Mouse (Mus musculus) neural tube, embryonic 11.5 days (tissue): ENCODE results near the gene Olfr461. TPM values are rescaled to one million over a fixed set of nuclear protein-coding genes. Genes with fewer than 3 reads are reported as not detected.
"Not testable (repeated sequence)": the region's sequence is repeated elsewhere in the genome, so short reads cannot be mapped to it uniquely, and the experiment has no call there.

Source experiments
- ATAC-seq: fragments of 200-750 bp; cut with Nextera tagmentation; 2 replicates; pipeline ENCODE4 v1.8.0; 2017; ENCODE audit warnings: moderate number of reproducible peaks, mild to moderate bottlenecking, moderate TSS enrichment, moderate library complexity; ENCODE audit not compliant: insufficient read depth, low FRiP score, low TSS enrichment
- DNase-seq: peaks from one replicate; pipeline ENCODE4 v3.0.0-alpha.2; 2015; ENCODE audit warnings: low spot score
- H3K27ac ChIP-seq: fragments of 300-500 bp; sonication (generic); 2 replicates; pipeline ENCODE4 v1.5.1; 2014; ENCODE audit warnings: low read depth, mild to moderate bottlenecking, low read length
- H3K27me3 ChIP-seq: fragments of 300-500 bp; sonication (generic); 2 replicates; pipeline ENCODE4 v1.6.1; 2014; ENCODE audit warnings: mild to moderate bottlenecking, low read length, mixed read lengths; ENCODE audit not compliant: control insufficient read depth, insufficient read depth
- H3K36me3 ChIP-seq: fragments of 300-500 bp; sonication (generic); 2 replicates; pipeline ENCODE4 v1.6.1; 2014; ENCODE audit warnings: mild to moderate bottlenecking, low read length, moderate library complexity, mixed read lengths; ENCODE audit not compliant: control insufficient read depth, insufficient read depth
- H3K4me1 ChIP-seq: fragments of 300-500 bp; sonication (generic); 2 replicates; pipeline ENCODE4 v1.6.1; 2014; ENCODE audit warnings: low read length, mixed read lengths; ENCODE audit not compliant: control insufficient read depth, insufficient read depth
- H3K4me2 ChIP-seq: fragments of 300-500 bp; sonication (generic); 2 replicates; pipeline ENCODE4 v1.6.1; 2014; ENCODE audit warnings: low read depth, mild to moderate bottlenecking, moderate library complexity
- H3K4me3 ChIP-seq: fragments of 300-500 bp; sonication (generic); 2 replicates; pipeline ENCODE4 v1.5.1; 2014; ENCODE audit warnings: low read depth, low read length
- H3K9ac ChIP-seq: fragments of 300-500 bp; sonication (generic); 2 replicates; pipeline ENCODE4 v1.6.1; 2014; ENCODE audit warnings: mild to moderate bottlenecking, low read length
- H3K9me3 ChIP-seq: fragments of 300-500 bp; sonication (generic); 2 replicates; pipeline ENCODE4 v1.6.1; 2016; ENCODE audit warnings: low read length; ENCODE audit not compliant: control insufficient read depth
- WGBS: fragments of 180-500 bp; shearing (Covaris S2); extraction: QIAGEN DNeasy Blood & Tissue Kit; methylation state at CpG from one replicate; pipeline ENCODE4 v1.1.7; 2014; 5-methylcytosine and 5-hydroxymethylcytosine counted together
- polyA plus RNA-seq: library from polyadenylated mRNA; unstranded; fragments of >200 nt; fragmentation: Nextera tagmentation; extraction: Ambion mirVana; gene quantifications from 2 replicates; pipeline ENCODE4 v1.2.1, GENCODE M21; 2014

Olfr461 gene
- not detected in 2 replicates for polyA plus RNA-seq

DNA sequence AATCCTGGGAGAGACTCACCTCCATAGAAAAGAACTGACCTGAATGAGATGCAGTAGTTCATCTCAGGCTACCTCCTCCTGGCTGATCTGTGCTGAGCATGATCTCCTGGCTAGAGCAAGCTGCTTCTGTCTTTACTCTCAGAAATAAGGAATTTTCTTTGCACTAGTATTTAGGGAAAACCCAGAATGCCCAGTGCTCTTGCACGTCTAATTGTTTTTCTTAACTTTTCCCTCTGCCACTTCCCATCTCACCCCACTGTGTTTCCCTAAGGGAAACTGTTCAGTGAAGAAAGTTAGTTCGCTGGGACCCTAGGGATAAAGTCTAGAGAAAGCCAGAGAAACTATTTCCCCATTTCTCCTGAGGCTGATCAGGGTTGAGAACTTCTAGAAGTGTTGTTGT lies at the start of gene Olfr461:
Gene Olfr461, minus strand, starts transcription at position 101 of the 400 bp plus-strand sequence.
- Histone ChIP-seq H3K36me3 (no peaks in the 10 kb centered on the region), H3K4me2 (no peak within 1 kb of the TSS), H3K27ac (no peak within 1 kb of the TSS), H3K9me3 (no peaks in the 10 kb centered on the region), H3K27me3 (no peaks in the 10 kb centered on the region), H3K9ac (no peak within 1 kb of the TSS), H3K4me3 (no peak within 1 kb of the TSS), H3K4me1 (no peaks in the 10 kb centered on the region)
- ATAC-seq (no peak), DNase-seq (no peak)
- WGBS = 84% methylated on average over 2 of the region's 2 CpGs

- H3K4me2 ChIP-seq, H3K9ac ChIP-seq, H3K9me3 ChIP-seq, H3K4me3 ChIP-seq, ATAC-seq, DNase-seq, H3K27me3 ChIP-seq, H3K4me1 ChIP-seq, H3K27ac ChIP-seq, H3K36me3 ChIP-seq: not testable (repeated sequence)
- 29% methylated on average over 4 of the region's 4 CpGs for WGBS
These were observed 43.7 kb upstream of the Olfr461 start for GRCm38 (mm10) chr6:40598546-40598945.

DNA sequence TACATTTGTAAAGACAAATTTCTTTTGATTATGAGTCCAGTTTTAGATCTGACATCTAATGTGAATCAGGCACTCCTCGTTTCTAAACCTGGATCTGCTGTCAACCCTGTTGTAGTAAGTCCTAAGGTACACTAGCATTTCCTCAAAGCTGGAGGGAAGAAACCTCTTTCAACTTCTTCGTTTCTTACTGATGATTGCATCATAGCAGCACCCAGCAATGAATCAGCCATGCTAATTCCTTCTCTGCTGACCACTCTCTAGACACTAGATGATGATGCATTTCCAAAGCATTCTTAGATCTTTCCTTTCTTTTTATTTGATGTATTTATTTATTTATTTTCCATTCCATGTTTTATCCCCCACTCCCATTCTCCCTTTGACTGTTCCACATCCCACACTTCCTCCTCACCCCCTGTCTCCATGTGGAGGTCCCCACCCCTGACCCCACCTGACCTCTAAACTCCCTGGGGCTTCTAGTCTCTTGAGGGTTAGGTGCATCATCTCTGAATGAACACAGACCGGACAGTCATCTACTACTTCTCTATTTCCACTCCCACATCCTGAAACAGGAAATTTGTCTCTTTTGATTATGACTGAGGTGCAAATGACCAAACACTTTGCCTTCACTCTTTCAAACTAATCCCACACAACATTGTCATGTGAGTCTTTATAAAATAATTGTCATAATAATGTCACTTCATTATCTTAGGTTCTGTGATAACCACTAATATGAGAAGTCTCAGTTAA lies 40.1 kb upstream of the Olfr461 start:
- no peaks in the 10 kb centered on the region for H3K4me1 ChIP-seq
- H3K4me3 ChIP-seq = no peak overlapping the region
- no peaks in the 10 kb centered on the region for H3K9me3 ChIP-seq
- H3K36me3 ChIP-seq = no peaks in the 10 kb centered on the region
- no peak overlapping the region for H3K9ac ChIP-seq
- ATAC-seq (no peak), DNase-seq (no peak)
- no peaks in the 10 kb centered on the region for H3K27me3 ChIP-seq
- no peak overlapping the region for H3K27ac ChIP-seq
- no peak overlapping the region for H3K4me2 ChIP-seq
- WGBS = 79% methylated on average over 3 of the region's 3 CpGs

DNA sequence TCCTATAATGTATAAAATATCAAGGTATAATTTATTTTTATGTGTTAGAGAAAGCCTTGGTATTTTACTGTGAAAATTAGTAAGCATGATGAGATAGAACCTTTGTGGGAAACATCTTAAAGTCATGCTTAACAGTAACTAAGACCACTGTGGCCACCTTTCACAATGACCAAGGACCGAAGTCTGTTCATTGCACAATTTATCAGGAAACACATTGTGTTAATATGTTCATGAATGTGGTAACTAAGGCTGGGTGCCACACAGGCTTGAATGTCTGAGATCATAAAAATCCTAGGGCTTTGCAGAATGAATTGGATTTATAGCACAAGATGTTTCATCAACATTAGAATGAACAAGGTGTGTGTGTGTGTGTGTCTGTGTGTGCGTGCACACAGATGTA lies 33.5 kb upstream of the Olfr461 start:
- Histone ChIP-seq H3K9me3 (no peaks in the 10 kb centered on the region), H3K36me3 (no peaks in the 10 kb centered on the region), H3K4me2 (no peak overlapping the region), H3K9ac (no peak overlapping the region), H3K27me3 (no peaks in the 10 kb centered on the region), H3K4me1 (no peaks in the 10 kb centered on the region), H3K4me3 (no peak overlapping the region), H3K27ac (no peak overlapping the region)
- WGBS = 95% methylated on average over 2 of the region's 2 CpGs
- ATAC-seq (no peak), DNase-seq (no peak)

DNA sequence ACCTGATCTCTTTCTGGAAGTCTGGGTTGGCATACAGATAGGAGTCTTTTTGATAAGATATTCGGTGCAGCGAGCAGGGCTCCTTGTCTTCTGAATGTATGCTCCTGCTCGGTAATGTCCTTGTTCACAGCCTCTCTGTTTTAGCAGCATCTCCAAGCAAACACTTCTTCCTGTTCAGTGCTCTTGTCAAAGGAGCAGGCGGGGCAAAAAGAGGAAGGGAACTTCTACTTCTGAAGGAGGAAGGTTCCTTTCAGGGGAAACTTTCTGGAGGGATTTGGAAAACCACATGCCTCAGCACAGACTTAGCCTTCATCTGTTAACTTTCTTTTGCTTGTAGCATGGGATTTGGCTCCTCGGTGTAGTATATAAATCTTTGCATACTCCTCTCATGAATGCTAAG lies 30.8 kb upstream of the Olfr461 start, which contains the start of gene Clec5a:
Gene Clec5a, minus strand, starts transcription at position 177 of the 400 bp plus-strand sequence.
- WGBS = 86% methylated on average over 5 of the region's 5 CpGs

DNA sequence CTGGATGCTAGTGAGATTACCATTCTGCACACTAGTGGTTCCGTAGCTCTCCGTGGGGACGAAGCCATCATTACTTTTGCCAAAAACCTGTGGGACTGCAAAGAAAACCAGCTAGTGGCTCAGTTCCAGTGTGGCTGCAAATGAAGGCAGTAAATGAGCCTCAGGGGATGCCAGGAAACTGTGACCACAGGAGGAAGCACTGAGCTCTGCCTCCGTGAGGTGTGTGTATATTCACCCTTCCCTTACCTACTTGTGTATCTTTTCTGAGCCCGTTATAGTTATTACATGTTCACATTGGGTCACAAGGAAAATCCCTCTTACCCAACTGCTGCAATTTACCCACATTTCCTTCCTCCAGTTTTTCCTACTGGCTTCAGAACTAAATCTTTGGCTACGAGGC lies 29.5 kb upstream of the Olfr461 start:
- Histone ChIP-seq H3K27me3 (no peaks in the 10 kb centered on the region), H3K4me1 (no peaks in the 10 kb centered on the region), H3K9me3 (no peaks in the 10 kb centered on the region), H3K4me3 (no peak overlapping the region), H3K27ac (no peak overlapping the region), H3K4me2 (no peak overlapping the region), H3K9ac (no peak overlapping the region), H3K36me3 (no peaks in the 10 kb centered on the region)
- 85% methylated on average over 6 of the region's 6 CpGs for WGBS
- DNase-seq = no peak
- no peak for ATAC-seq

More for the DNA sequence above, 30.8 kb upstream of the Olfr461 start, which contains the start of gene Clec5a:
- no peak within 1 kb of the TSS for H3K4me3 ChIP-seq
- DNase-seq (no peak), ATAC-seq (no peak)
- no peak within 1 kb of the TSS for H3K4me2 ChIP-seq
- no peaks in the 10 kb centered on the region for H3K4me1 ChIP-seq
- H3K36me3 ChIP-seq = no peaks in the 10 kb centered on the region
- H3K9me3 ChIP-seq = no peaks in the 10 kb centered on the region
- no peak within 1 kb of the TSS for H3K27ac ChIP-seq
- H3K9ac ChIP-seq = no peak within 1 kb of the TSS
- no peaks in the 10 kb centered on the region for H3K27me3 ChIP-seq

DNA sequence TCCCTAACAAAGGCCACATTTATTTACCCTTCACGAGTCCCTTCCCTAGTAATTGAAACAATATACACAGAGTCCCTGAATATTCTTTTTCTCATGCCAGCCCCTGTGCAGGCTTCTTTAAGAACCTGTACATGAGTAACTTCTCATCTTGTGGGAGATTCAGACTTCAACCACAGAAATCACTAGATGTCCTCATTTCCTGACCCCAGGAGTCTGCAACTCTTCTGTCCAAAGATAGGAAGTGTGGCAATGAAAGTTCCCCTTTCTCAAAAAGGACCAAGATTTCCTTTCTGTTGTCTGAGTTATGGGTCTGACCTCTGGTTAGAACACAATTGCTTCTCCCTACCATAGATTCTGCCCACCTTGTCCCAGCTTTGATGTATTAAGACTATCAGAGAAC lies 21.5 kb upstream of the Olfr461 start:
- Histone ChIP-seq H3K4me3 (no peak overlapping the region), H3K9me3 (no peaks in the 10 kb centered on the region), H3K4me1 (no peaks in the 10 kb centered on the region), H3K36me3 (no peaks in the 10 kb centered on the region), H3K4me2 (no peak overlapping the region), H3K9ac (no peak overlapping the region), H3K27ac (no peak overlapping the region), H3K27me3 (no peaks in the 10 kb centered on the region)
- DNase-seq (no peak), ATAC-seq (no peak)
- WGBS = 83% methylated on average over 1 of the region's 1 CpGs

DNA sequence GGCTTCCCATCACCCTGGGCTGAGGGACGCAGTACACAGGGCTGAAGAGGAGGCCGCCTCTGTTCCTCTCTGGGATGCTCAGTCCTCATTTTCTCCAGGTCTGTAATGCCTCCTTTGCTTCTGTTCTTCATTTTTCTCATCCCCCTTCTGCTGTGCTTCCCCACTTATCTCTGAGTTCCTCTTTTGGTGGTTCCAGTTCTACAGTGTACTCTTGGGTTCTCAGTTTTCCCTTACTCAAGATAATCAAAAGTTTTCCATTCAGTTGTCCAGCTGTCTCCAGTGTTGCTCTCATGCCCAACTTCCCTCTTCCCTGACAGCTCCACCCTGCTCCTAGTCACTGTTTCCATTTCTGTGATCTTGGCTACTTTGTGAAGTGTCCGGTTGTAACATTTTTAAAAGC lies 18.8 kb upstream of the Olfr461 start:
- H3K4me1 ChIP-seq = no peaks in the 10 kb centered on the region
- no peak overlapping the region for H3K4me2 ChIP-seq
- WGBS = 75% methylated on average over 3 of the region's 3 CpGs

DNA sequence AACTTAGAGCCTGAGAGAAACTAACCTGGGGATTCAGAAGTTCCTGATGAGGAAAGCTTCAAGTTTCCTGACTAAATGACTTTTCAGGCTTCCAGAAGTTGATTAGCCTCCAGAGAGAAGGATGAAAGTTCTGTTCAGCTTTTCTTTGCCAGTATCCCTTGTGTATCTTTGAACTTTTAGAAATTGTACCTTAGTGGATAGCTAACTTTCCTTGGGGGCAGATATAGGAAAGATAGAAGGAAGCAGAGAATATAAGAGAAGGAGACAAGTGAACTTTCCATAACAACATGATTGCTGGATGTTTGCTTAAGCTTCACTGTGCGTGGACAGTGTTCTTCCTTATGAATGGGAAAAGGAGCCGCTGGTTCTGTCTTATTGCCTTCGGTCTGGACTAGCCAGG lies 14.3 kb upstream of the Olfr461 start, which contains the start of gene Olfr460:
Gene Olfr460, plus strand, starts transcription at position 301 of the 400 bp plus-strand sequence.
- Histone ChIP-seq H3K4me2 (no peak within 1 kb of the TSS), H3K9me3 (no peaks in the 10 kb centered on the region), H3K27me3 (no peaks in the 10 kb centered on the region), H3K4me1 (no peaks in the 10 kb centered on the region), H3K4me3 (no peak within 1 kb of the TSS), H3K36me3 (no peaks in the 10 kb centered on the region), H3K9ac (no peak within 1 kb of the TSS), H3K27ac (no peak within 1 kb of the TSS)
- ATAC-seq (no peak), DNase-seq (no peak)
- WGBS = 94% methylated on average over 3 of the region's 3 CpGs

More for the DNA sequence above, 18.8 kb upstream of the Olfr461 start:
- Histone ChIP-seq H3K4me3 (no peak overlapping the region), H3K9ac (no peak overlapping the region), H3K27ac (no peak overlapping the region), H3K27me3 (no peaks in the 10 kb centered on the region), H3K9me3 (no peaks in the 10 kb centered on the region), H3K36me3 (no peaks in the 10 kb centered on the region)
- DNase-seq (no peak), ATAC-seq (no peak)
